Comparison of ENCODE assay signal across 14 mouse cellular contexts in genomic region chr17:63925581-63925980, GRCm38 (mm10).
A peak's percentile ranks its signal among the peaks of the same experiment; 100 is the strongest.
DNase-seq lines count a peak whose midpoint lies in the region; ATAC-seq and TF ChIP-seq lines count a peak whose summit lies in the region.
"Had no signal": no experiment of that assay in that cellular context is flagged by ENCODE, and none has a peak within 500 bp of the region (broad histone marks: within the 10 kb centered on the region; RNA-seq: fewer than 3 reads in every experiment).

No protein-coding gene starts in this region.

- H3K27me3 ChIP-seq in heart, embryonic 12.5 days (replicated peaks): no peaks in the 10 kb centered on the region
- no peaks in the 10 kb centered on the region for H3K27me3 ChIP-seq in heart, postnatal 0 days (ENCODE audit: control insufficient read depth, insufficient read depth, low read length)
- H3K27me3 ChIP-seq: forebrain, embryonic 15.5 days; hindbrain, embryonic 13.5 days had no signal

- no peak overlapping the region for H3K27ac ChIP-seq in heart, embryonic 12.5 days (ENCODE audit: poor library complexity, severe bottlenecking)
- 0 out of 2 replicates have a peak overlapping the region, but pooled peaks have one; percentile 26 for H3K27ac ChIP-seq in heart, postnatal 0 days (ENCODE audit: low read depth)
- H3K27ac ChIP-seq: forebrain, embryonic 15.5 days; hindbrain, embryonic 13.5 days had no signal

- H3K4me3 ChIP-seq in heart, embryonic 12.5 days: no peak overlapping the region
- H3K4me3 ChIP-seq in heart, postnatal 0 days (ENCODE audit: low read depth, low read length): no peak overlapping the region
- H3K4me3 ChIP-seq: forebrain, embryonic 15.5 days; hindbrain, embryonic 13.5 days had no signal

- WGBS in heart, embryonic 12.5 days: 34% methylated on average over 3 of the region's 3 CpGs
- 29% methylated on average over 3 of the region's 3 CpGs for WGBS in heart, postnatal 0 days

- peak; percentile 52 to 74 for DNase-seq in heart, adult 18-20 months
- peak; percentile 11 for DNase-seq in ovary, adult 18-20 months (ENCODE audit: low spot score)
- DNase-seq in ovary, postnatal 14 days (ENCODE audit: low spot score): no peak
- peak; percentile 58 for DNase-seq in heart, postnatal 0 days (ENCODE audit: low spot score)
- no peak for DNase-seq in thymus, postnatal 4 days
- DNase-seq in cerebellum, adult 9-10 months: no peak
- DNase-seq: adrenal gland, adult 8-10 months; cerebellum, adult 8-10 months; embryo, embryonic 11 days; layer of hippocampus, postnatal 36 days; thymus, postnatal 14 days had no signal

- H3K4me1 ChIP-seq in heart, embryonic 12.5 days (replicated peaks): peaks cover 17% of the 10 kb centered on the region
- 0 out of 2 replicates have a peak, but pooled peaks cover 5% of the 10 kb centered on the region for H3K4me1 ChIP-seq in heart, postnatal 0 days (ENCODE audit: control insufficient read depth, insufficient read depth)
- H3K4me1 ChIP-seq: hindbrain, embryonic 13.5 days had no signal

- H3K36me3 ChIP-seq in heart, embryonic 12.5 days: no peaks in the 10 kb centered on the region
- H3K36me3 ChIP-seq in heart, postnatal 0 days (replicated peaks; ENCODE audit: control insufficient read depth, insufficient read depth, low read length): no peaks in the 10 kb centered on the region
- H3K36me3 ChIP-seq: forebrain, embryonic 15.5 days had no signal

- no peak overlapping the region for H3K9ac ChIP-seq in heart, embryonic 12.5 days
- H3K9ac ChIP-seq in heart, postnatal 0 days (replicated peaks; ENCODE audit: low read depth, low read length): no peak overlapping the region
- H3K9ac ChIP-seq: forebrain, embryonic 15.5 days; hindbrain, embryonic 13.5 days had no signal

- no peak; the same call in 1 of the 2 replicates for TF ChIP-seq EP300 in heart, postnatal 0 days (IDR thresholded peaks at IDR 0.05; ENCODE audit: low read depth)

- H3K9me3 ChIP-seq in heart, embryonic 12.5 days (replicated peaks): no peaks in the 10 kb centered on the region
- H3K9me3 ChIP-seq in heart, postnatal 0 days (replicated peaks; ENCODE audit: control insufficient read depth, low read length): no peaks in the 10 kb centered on the region
- H3K9me3 ChIP-seq: forebrain, embryonic 15.5 days; hindbrain, embryonic 13.5 days had no signal

- no peak for TF ChIP-seq CTCF in heart, postnatal 0 days (IDR thresholded peaks at IDR 0.05; ENCODE audit: low read depth)

- H3K4me2 ChIP-seq in heart, embryonic 12.5 days: no peak overlapping the region
- no peak overlapping the region for H3K4me2 ChIP-seq in heart, postnatal 0 days (ENCODE audit: low read depth, low read length)
- H3K4me2 ChIP-seq: forebrain, embryonic 15.5 days; hindbrain, embryonic 13.5 days had no signal

- no peak for ATAC-seq in heart, embryonic 12.5 days (ENCODE audit: insufficient number of reproducible peaks, low FRiP score)
- peak; percentile 62; the same call in 1 of the 2 replicates for ATAC-seq in heart, postnatal 0 days (ENCODE audit: insufficient read depth, low read depth)
- ATAC-seq: forebrain, embryonic 15.5 days had no signal

Comparison
In these comparisons a context has a peak if more than half of its experiments do, and no peak if none do; other contexts are left out.
1. DNase-seq: peak in heart, adult 18-20 months (2 of 2), ovary, adult 18-20 months (single experiment) and heart, postnatal 0 days (single experiment); none in ovary, postnatal 14 days (single experiment), thymus, postnatal 4 days (single experiment) and cerebellum, adult 9-10 months (single experiment).